Mouse (Mus musculus) myocyte (in vitro differentiated cells): ENCODE data around the gene Ttll10.

Experiments used
- E2F4 ChIP-seq: IDR thresholded peaks from one replicate; pipeline ENCODE4 v1.6.1; 2011; ENCODE audit warnings: mild to moderate bottlenecking, control low read depth, moderate library complexity; ENCODE audit not compliant: insufficient read depth
- USF1 ChIP-seq: IDR thresholded peaks from one replicate; pipeline ENCODE4 v1.6.1; 2011; ENCODE audit warnings: low read depth, mild to moderate bottlenecking, control low read depth, moderate library complexity

DNA sequence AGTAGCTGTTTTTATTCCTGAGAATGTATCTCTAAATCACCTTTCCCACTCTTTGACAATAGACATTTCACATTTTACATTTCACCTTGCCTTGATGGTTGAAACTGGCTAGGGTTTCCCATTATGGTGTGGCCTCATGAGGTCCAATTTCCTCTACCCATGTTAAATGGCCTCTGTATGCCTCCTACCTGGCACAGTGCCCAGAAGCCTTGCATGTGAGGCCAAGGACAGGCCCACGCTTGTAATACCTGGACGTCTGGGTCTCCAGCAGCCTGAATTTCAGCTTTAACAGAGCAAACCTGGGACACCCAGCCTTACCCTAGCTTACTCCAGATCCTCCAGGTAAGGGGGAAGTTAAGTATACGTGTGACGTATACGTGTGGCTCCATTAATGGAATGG is 24.1 kb upstream of the Ttll10 start:
- no peak for TF ChIP-seq E2F4
- no peak for TF ChIP-seq USF1
